17 mouse cellular contexts compared by ENCODE assay signal in the genomic region with DNA sequence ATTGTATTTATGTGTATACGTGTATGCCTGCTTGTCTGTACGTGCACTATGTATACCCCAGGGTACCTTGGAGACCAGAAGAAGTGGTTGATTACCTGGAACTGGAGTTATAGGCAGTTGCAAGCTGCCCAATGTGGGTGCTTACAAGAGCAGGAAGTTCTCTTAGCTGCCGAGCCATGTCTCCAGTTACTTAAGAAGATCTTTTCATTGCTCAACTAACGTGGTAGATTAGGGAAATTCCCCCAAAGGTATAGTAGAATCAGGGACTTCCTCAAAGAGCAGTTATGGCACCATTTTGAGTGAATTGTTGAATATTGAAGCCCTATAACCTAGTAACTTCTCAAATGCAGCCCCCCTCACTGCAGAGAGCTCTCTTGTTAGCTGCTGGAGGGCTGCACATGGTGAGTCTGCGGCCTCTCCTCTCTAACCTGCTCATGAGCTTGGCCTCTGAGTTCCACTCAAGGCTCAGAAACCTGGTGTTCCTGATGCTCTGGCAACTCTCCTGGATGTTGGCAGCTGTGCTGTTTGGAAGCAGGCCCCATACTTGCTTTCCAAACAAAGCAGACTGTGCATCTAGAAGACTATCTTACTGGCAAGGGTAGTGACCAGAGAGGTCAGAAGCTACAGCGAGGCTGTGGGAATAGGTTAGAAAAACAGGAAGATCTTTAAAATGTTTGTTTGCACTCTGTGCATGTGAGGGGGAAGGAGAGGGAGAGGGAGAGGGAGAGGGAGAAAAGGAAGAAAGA. TPM values are rescaled to one million over a fixed set of nuclear protein-coding genes. Genes with fewer than 3 reads are reported as not detected.
DNase-seq lines count a peak whose midpoint lies in the region; ATAC-seq and TF ChIP-seq lines count a peak whose summit lies in the region.
"Had no signal": no experiment of that assay in that cellular context is flagged by ENCODE, and none has a peak within 500 bp of the region (broad histone marks: within the 10 kb centered on the region; RNA-seq: fewer than 3 reads in every experiment).

No protein-coding gene starts in this region.

- 83% methylated on average over 6 of the region's 6 CpGs for WGBS in hindbrain, embryonic 10.5 days
- WGBS in cerebellum, adult 2 months, result 86% methylated on average over 6 of the region's 6 CpGs

- H3K9me3 ChIP-seq in CH12.LX (replicated peaks; ENCODE audit: low read length), result no peaks in the 10 kb centered on the region
- H3K9me3 ChIP-seq in hindbrain, embryonic 10.5 days, result no peaks in the 10 kb centered on the region
- H3K9me3 ChIP-seq: neural tube, embryonic 13.5 days had no signal

- peaks cover 4 to 14% of the 10 kb centered on the region in 2 experiments; a peak in 3 of 4 replicates for H3K4me1 ChIP-seq in CH12.LX (ENCODE audit: control insufficient read depth in 1 of 2, insufficient read depth in 2 of 2)
- H3K4me1 ChIP-seq in hindbrain, embryonic 10.5 days (replicated peaks), result peaks cover 5% of the 10 kb centered on the region; the same call in 1 of the 2 replicates
- peaks cover 8% of the 10 kb centered on the region for H3K4me1 ChIP-seq in cerebellum, adult 2 months (ENCODE audit: control insufficient read depth, insufficient read depth, low read length)
- H3K4me1 ChIP-seq: neural tube, embryonic 13.5 days had no signal

- H3K27me3 ChIP-seq in CH12.LX (replicated peaks), result no peaks in the 10 kb centered on the region
- H3K27me3 ChIP-seq in hindbrain, embryonic 10.5 days (ENCODE audit: insufficient read depth, poor library complexity, severe bottlenecking), result no peaks in the 10 kb centered on the region
- H3K27me3 ChIP-seq in cerebellum, adult 2 months (ENCODE audit: control insufficient read depth, insufficient read depth, low read length), result no peaks in the 10 kb centered on the region; the same call in 1 of the 2 replicates
- H3K27me3 ChIP-seq: neural tube, embryonic 13.5 days had no signal

- in situ Hi-C loops in CH12.LX (cut with MboI; ENCODE audit: low pct_ligation_motif_present, low pct_unique_long_range_greater_than_20kb, low sequenced_read_pairs), result no loop called here

- no peak overlapping the region for H3K4me2 ChIP-seq in CH12.LX (ENCODE audit: insufficient read depth, low read depth, poor library complexity, severe bottlenecking)
- H3K4me2 ChIP-seq: midbrain, embryonic 11.5 days; neural tube, embryonic 13.5 days had no signal

- DNase-seq in layer of hippocampus, adult 2 months (ENCODE audit: low spot score in 2 of 2), result no peak
- no peak for DNase-seq in layer of hippocampus, adult 9-11 months
- DNase-seq in CH12.LX (ENCODE audit: extremely low read depth), result peak; percentile 68
- DNase-seq in heart, adult 9 months (ENCODE audit: low spot score in 2 of 2), result peak; percentile 31 to 40
- no peak for DNase-seq in right cerebral cortex, postnatal 4 days
- DNase-seq in hindbrain, embryonic 10.5 days (ENCODE audit: low spot score), result no peak
- no peak for DNase-seq in cerebellum, adult 2 months
- DNase-seq: embryo, embryonic 11 days; gastrocnemius, adult 2 months; kidney, postnatal 36 days; lung, adult 2 months; right cerebral cortex, postnatal 25 days; thymus, adult 2 months had no signal

- H3K36me3 ChIP-seq in CH12.LX (replicated peaks in 1 of 2; ENCODE audit: control insufficient read depth in 1 of 2, insufficient read depth in 1 of 2, low read length in 1 of 2), result no peaks in the 10 kb centered on the region
- no peaks in the 10 kb centered on the region for H3K36me3 ChIP-seq in hindbrain, embryonic 10.5 days
- H3K36me3 ChIP-seq: neural tube, embryonic 13.5 days had no signal

- no peak for TF ChIP-seq CTCF in layer of hippocampus, adult 2 months (conservative IDR thresholded peaks at IDR 0.05)
- no peak for TF ChIP-seq CTCF in CH12.LX (conservative IDR thresholded peaks at IDR 0.05 in 1 of 2, IDR thresholded peaks at IDR 0.05 in 1 of 2; ENCODE audit: low read depth in 2 of 2, low read length in 2 of 2)
- TF ChIP-seq CTCF in cerebellum, adult 2 months (IDR thresholded peaks at IDR 0.05; ENCODE audit: borderline replicate concordance, insufficient read depth, low read depth, low read length), result no peak

- no peak for TF ChIP-seq POLR2A in CH12.LX (IDR thresholded peaks at IDR 0.05; ENCODE audit: low read depth, low read length)
- no peak for TF ChIP-seq POLR2A in cerebellum, adult 2 months (IDR thresholded peaks at IDR 0.05; ENCODE audit: borderline replicate concordance, insufficient read depth, low read length)

- dilution Hi-C loops in CH12.LX (cut with MboI; ENCODE audit: extremely low pct_ligation_motif_present, extremely low pct_unique_long_range_greater_than_20kb, low sequenced_read_pairs), result no loop called here

- no peak for TF ChIP-seq RAD21 in CH12.LX (IDR thresholded peaks at IDR 0.05; ENCODE audit: low read depth, low read length)

- peak; percentile 100 for ATAC-seq in megakaryocyte, adult 5-6 weeks (ENCODE audit: poor library complexity, severe bottlenecking)
- ATAC-seq: hindbrain, postnatal 0 days had no signal

- peak overlapping the region; percentile 14; the same call in 1 of the 2 replicates for H3K27ac ChIP-seq in layer of hippocampus, adult 2 months
- no peak overlapping the region for H3K27ac ChIP-seq in CH12.LX (ENCODE audit: insufficient read depth, low read depth)
- H3K27ac ChIP-seq in hindbrain, embryonic 10.5 days, result no peak overlapping the region
- no peak overlapping the region for H3K27ac ChIP-seq in cerebellum, adult 2 months (ENCODE audit: insufficient read depth, low read length)
- H3K27ac ChIP-seq: gastrocnemius, adult 2 months; hindbrain, postnatal 0 days; neural tube, embryonic 13.5 days had no signal

- H3K4me3 ChIP-seq in layer of hippocampus, adult 2 months, result no peak overlapping the region
- no peak overlapping the region for H3K4me3 ChIP-seq in CH12.LX (replicated peaks in 1 of 3; ENCODE audit: low read depth in 2 of 3, low read length in 2 of 3, poor library complexity in 1 of 3)
- no peak overlapping the region for H3K4me3 ChIP-seq in hindbrain, embryonic 10.5 days
- no peak overlapping the region for H3K4me3 ChIP-seq in cerebellum, adult 2 months (replicated peaks; ENCODE audit: insufficient read depth, low read depth, low read length)
- H3K4me3 ChIP-seq: gastrocnemius, adult 2 months; neural tube, embryonic 13.5 days had no signal

- TF ChIP-seq EP300 in CH12.LX (IDR thresholded peaks at IDR 0.05; ENCODE audit: low read length), result no peak

- H3K79me2 ChIP-seq in CH12.LX (replicated peaks; ENCODE audit: control insufficient read depth, extremely low read depth, insufficient read depth, poor library complexity, severe bottlenecking), result no peaks in the 10 kb centered on the region

- H3K9ac ChIP-seq in CH12.LX (ENCODE audit: insufficient read depth, low read depth), result no peak overlapping the region
- H3K9ac ChIP-seq: neural tube, embryonic 13.5 days had no signal

TF ChIP-seq in CH12.LX, 34 proteins besides CTCF, POLR2A, EP300 and RAD21:
- TF ChIP-seq IRF4 (IDR thresholded peaks at IDR 0.05; ENCODE audit: low read depth, low read length), result no peak
- TF ChIP-seq PAX5 (IDR thresholded peaks at IDR 0.05; ENCODE audit: low read length), result no peak
- TF ChIP-seq MXI1 (IDR thresholded peaks at IDR 0.05; ENCODE audit: low read depth, low read length), result no peak
- no peak for TF ChIP-seq UBTF (IDR thresholded peaks at IDR 0.05; ENCODE audit: low read depth, low read length)
- no peak for TF ChIP-seq KAT2A (IDR thresholded peaks at IDR 0.05; ENCODE audit: insufficient replicate concordance, low read length)
- TF ChIP-seq MYC (IDR thresholded peaks at IDR 0.05; ENCODE audit: low read depth, low read length), result no peak
- no peak for TF ChIP-seq ZMIZ1 (IDR thresholded peaks at IDR 0.05; ENCODE audit: low read depth, low read length)
- TF ChIP-seq NRF1 (IDR thresholded peaks at IDR 0.05; ENCODE audit: low read depth, low read length), result no peak
- no peak for TF ChIP-seq ZKSCAN1 (IDR thresholded peaks at IDR 0.05; ENCODE audit: borderline replicate concordance, low read depth, low read length)
TF ChIP-seq in CH12.LX: peak in this region for 0.

RNA-seq across cellular contexts. Expression of a gene that starts 10.6 kb away (rescaled TPM):
- total RNA-seq in layer of hippocampus, adult 2 months (2021), result 10 to 100 TPM; 11.6 to 12.9 TPM
- total RNA-seq in CH12.LX (2012; rRNA removed) (not detected in 2 replicates), CH12.LX (2014; rRNA removed) (not detected in 2 replicates)
- polyA plus RNA-seq in CH12.LX (2012; ENCODE audit: insufficient read length, low read depth), result not detected in 2 replicates
- 0.50 and 0.78 TPM in 2 replicates for total RNA-seq in megakaryocyte, adult 5-6 weeks (2015)
- total RNA-seq in megakaryocyte, adult 5-6 weeks (2017), result 5.5 and 9.8 TPM in 2 replicates
- 5.1 and 6.7 TPM in 2 replicates for polyA plus RNA-seq in hindbrain, embryonic 10.5 days (2016; fragmentation: Nextera tagmentation; extraction: Ambion mirVana)
- polyA plus RNA-seq in cerebellum, adult 2 months (2012; rRNA removed), result 4.2 and 4.7 TPM in 2 replicates

Comparison
In these comparisons a context has a peak if more than half of its experiments do, and no peak if none do; other contexts are left out.
1. DNase-seq: peak in CH12.LX (single experiment) and heart, adult 9 months (2 of 2); none in layer of hippocampus, adult 2 months (0 of 2), layer of hippocampus, adult 9-11 months (single experiment), right cerebral cortex, postnatal 4 days (single experiment), hindbrain, embryonic 10.5 days (single experiment) and cerebellum, adult 2 months (0 of 2).